Mouse (Mus musculus) right cerebral cortex, postnatal 14 days (tissue): ENCODE results near the gene Abcc4.
A peak's percentile ranks its signal among the peaks of the same experiment; 100 is the strongest.

Experiments used
- DNase-seq: peaks from one replicate; pipeline ENCODE4 v3.0.0; 2022

Abcc4 gene

DNA sequence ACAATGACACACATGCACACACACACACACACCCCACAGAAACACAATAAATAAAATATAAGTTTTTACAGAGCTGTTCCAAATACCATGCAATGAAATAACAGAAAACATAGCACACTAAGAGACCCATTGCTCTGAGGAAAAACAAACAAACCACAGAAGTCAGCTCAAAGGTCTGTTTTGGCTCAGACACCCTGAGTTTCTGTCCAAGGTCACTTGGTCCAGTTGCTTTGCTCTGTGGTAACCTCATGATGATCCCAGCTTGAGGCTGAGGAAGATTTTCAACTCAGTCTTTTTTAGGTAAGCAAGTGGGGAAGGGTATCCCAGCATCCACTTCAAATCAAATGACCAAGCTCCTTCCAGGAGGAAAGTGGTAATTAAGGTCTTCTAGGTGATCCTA is 4.9 kb upstream of the Abcc4 start:
- no peak for DNase-seq

DNA sequence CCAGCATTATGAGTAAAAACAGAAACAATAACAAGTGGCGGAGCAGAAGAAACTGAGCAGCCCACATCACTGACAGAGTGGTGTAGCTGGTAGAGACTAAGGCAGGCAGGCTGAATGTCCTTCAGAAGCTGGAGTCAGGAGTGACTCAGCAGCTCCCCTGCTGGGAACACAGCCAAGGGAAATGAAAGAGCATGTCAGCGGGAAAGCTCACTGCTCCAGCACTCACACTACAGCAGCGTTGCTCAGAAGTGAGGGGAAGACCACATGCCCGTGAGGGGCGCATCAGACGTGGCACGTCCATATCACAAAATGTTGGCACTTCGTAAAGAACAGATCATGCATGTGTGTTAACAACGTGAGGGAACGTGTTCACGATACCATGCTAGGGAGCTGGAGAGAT is 3.7 kb upstream of the Abcc4 start:
- DNase-seq: peak; percentile 78

DNA sequence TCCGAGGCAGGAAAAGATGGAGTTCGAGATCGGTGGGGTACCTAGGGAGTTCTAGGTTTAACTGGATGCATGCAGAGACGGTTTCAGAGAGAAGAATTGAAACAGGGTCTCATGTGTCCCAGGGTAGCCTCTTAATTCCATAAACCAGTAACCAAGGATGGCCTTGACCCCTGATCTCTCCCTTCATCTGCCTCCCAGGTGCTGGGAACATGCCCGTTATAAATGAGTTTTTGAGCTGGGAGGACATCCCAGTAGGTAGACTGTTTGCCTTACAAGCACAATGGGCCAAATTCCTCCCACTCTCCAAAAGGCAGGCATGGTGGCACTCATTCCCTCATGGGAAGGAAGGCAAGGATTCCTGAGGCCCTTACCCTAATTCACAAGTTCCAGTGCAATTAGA is 2.1 kb upstream of the Abcc4 start:
- no peak for DNase-seq

DNA sequence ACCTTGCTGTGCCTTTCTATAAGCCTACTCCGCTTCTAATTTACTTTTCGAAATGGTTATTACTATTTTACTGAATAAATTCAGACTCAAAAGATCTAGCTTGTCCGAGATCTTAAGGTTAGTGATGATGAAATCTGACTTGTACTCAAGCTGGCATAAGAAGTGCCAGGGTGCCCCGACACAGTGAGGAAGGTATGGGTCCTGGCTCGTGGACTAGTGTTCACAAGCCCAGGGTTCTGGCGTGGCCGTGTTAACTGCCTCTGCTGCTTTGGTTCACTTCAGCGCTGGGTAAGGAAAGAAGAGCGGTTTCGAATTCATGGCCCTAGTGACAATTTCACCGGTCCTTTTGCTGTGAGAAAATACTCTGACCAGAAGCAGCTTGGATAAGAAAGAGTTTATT is 943 bp upstream of the Abcc4 start:
- no peak for DNase-seq

DNA sequence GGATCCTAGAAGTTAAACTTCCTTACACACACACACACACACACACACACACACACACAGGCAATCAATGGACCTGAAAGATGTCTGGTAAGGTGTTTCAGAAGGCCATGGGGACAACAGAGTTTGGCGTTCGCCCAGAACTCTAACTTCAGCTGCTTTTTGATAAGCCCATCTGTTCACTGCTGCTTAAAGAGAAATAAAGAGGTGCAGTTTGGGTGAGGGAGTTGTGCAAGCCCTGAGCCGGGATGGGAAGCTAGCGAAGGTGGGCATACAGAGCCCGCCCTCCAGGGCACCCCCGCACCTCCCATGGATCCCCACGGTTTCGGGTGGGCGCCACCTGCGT is 583 bp downstream of the Abcc4 start:
- DNase-seq: no peak

DNA sequence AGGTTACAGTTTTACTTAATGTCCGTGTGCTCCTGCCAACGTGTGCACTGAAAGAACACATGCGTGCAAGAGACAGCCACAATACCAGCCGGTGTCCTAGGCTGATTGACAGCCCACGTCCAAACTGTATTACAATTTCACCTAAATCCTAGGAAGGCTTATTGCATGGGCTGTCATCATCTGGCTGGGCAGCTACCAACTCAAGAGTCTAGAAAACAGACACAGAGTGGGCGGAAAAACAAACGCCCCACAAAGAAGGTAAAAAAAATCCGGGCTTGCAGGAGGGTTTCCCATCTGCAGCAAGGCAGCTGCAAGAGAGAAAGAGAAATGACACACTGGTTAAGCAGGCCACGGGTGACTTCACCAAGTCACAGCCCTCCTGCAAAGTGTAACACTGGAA is 2.7 kb downstream of the Abcc4 start:
- no peak for DNase-seq

DNA sequence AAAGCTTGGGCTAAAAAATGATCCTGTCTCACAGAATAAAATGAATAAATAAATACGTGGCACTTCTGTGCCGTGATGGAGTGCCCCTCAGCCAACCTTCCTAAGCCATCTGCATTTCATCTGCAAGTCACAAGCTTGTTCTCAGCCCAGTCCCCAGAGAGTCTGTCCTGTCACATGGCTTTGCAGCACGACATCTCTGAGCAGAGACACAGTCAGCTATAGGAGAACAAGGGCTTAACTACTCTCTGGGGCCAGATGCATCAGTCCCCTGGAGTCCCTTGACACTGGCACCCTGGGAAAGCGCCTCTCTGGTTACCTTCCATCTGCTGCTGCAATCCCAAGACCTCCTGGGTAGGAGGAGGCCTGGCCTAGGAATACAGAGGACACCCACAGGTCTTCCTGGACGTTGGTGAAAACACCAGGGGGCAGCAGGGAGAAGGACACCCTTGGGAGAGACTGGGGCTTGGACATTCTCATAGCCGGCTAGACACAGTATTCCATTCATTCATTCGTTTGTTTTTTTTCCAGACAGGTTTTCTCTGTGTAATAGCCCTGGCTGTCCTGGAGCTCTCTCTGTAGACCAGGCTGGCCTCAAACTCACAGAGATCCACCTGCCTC is 3.9 kb downstream of the Abcc4 start:
- DNase-seq: peak; percentile 51

DNA sequence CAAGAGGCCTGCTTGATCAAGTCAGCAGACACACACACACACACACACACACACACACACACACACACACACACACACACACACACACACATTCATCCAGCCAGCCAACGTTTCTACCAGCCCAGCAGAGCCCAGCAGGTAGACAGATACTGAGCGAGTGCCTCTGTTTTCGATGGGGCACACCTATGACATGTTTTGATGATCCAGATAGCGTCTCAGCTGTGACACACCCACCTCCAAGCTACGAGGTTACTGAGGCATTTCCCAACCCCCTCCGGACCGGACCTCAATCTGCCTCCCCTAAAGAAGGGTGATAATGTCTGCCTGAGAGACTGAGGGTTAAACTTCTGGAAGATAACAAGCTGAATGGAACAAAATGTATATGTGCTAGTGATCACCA is 5.4 kb downstream of the Abcc4 start:
- DNase-seq: no peak

DNA sequence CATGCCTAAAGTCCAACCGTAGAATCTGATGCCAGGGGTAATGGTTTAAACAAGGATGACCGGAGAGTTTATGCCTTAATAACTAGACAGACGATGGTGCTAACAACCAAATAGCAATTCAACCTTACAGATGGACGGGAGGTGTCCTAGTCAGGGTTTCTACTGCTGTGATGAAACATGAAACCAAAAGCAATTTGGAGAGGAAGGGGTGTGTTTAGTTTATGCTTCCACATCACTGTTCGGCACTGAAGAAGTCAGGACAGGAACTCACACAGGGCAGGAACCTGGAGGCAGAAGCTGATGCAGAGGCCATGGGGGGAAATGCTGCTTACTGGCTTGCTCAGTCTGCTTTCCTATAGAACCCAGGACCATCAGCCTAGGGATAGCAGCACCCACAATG is 6.1 kb downstream of the Abcc4 start:
- DNase-seq: no peak

DNA sequence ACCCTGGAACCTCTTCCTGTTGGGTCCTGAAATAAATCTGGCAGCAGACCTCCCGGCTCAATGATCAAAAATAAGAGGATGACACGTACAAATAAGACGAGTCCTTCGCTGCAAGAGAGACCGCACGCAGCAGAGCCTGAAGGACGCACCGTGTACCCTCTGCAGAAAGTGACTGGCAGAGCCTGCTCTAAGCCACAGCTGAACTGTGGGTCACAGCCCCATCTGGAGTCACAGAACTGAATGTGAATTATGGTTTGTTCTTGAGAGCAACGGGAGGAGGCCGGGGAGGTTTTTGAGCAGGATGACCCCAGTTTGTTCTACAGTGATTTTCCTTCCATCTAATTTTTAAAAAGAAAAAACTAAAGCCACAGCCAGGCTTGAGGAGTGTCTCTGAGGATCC is 6.5 kb downstream of the Abcc4 start:
- no peak for DNase-seq

DNA sequence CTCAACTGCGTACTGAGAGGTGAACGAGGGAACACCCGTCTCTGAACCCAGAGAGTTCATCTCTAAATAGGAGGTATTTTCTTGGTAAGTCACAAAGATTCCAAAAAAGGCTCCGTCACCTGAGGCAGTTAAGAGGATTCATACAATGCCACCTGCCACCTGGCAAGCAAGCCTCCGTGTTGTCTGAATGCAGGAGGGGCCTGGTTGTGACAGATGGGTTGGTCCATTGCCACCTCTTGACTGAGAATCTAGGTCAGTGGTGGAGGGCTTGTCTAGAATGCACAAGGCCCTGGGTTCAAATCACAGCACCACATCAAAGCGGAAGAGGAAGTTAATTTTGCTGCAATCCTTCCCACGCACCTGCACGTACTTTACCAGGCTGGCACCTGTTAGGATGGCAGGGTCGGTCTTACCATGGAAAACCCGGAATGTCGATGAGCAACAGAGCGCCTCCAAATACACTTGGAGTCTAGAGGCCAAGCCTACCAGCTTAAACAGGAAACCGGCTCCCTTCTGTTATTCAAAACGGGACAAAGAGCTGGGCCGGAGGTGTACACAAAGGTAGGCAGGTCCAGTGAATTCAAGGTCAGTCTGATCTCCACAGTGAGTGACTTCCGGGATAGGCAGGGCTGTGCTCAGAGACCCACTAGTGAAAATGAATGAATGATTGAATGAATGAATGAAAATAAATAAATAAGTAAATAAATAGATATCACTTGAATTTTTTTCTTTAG is 9.3 kb downstream of the Abcc4 start:
- DNase-seq: no peak

DNA sequence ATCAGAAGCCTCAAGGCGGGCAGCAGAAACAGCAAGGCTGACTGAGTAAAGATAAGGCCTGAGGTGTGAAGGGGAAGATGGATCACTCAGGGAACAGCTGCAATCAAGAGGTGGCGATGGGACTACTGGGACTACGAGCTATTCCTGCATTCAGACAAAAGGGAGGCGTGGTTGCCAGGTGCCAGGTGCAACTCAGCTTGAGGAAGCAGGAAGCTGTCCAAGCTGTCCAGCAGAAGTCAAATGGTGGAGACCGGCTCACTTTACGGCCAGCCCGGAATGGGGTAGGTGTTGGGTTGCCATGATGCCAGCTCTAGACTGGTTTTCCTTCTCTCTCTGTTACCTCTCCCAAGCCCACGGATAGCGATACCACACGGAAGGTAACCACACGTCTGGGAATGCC is 10.2 kb downstream of the Abcc4 start:
- no peak for DNase-seq

DNA sequence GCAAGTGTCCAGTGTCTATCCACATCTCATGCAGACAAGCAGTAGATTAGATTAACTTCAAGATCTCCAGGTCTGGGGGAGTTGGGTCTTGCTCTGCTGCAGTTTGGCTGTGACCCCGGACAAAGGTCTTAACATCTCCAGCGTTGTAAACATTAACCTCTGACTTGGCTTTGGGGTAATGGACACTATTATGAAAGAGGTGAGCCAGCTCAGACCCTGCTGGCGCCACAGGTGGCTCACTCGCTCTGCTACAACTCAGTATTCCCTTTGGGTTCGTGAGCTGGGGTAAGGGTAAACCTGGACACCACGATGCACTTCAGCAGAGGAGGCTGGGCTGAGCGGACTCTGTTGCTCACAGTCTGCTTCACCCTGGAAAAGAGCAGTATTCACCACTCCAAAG is 11.7 kb downstream of the Abcc4 start:
- DNase-seq: no peak

DNA sequence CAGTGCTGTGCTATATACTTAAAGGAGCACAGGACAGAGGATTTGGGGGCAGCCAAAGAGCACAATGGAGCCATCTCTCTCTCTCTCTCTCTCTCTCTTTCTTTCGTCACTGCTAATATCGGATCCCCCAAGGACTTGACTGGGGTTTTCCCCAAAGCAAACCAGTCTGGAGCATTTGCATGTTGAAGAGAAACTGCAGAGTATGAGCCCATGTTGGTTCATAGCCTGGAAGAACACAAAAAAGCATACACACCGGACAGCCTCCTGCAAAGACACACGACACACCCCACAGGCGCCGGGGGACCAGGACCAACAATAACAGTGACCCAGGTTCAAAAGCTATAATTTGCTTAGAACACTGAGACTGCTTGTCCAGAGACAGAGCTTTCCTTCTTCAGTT is 14.1 kb downstream of the Abcc4 start:
- no peak for DNase-seq

DNA sequence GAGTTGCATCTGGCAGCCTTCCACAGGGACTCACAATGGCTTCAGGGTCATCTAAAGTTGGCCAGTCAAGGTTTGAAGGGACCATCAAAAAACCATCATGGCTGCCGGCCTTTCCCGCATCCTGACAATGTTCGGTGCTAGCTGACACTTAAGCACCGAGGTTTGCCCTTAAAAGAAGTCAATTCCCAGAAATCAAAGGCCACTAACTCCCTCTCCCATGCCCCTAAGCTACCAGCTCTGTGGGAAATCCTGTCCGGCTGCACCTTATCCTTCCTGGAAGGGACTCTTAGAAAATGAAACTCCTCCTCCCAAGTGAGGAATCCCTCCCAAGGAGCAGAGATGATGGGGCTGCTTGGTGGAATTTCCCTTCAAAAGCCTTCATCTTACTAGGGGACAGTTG is 14.6 kb downstream of the Abcc4 start:
- DNase-seq: no peak

DNA sequence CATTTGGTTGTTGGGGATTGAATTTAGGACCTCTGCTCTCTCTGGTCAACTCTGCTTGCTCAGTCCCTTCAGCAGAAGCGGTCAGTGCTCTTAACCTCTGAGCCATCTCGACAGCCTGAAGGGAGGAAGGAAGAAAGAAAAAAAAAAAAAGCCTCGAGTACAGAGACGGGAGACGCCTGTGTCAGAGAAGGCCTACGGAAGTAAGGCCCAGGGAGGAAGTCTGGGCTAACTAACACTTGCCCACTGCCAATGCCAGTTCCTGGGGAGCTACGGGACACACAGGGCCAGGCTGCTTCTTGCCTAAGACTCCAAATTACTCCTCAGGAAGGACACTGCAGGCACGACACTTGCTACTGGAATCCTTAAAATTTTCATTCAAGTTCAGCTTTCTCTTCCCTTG is 15.1 kb downstream of the Abcc4 start:
- DNase-seq: no peak

DNA sequence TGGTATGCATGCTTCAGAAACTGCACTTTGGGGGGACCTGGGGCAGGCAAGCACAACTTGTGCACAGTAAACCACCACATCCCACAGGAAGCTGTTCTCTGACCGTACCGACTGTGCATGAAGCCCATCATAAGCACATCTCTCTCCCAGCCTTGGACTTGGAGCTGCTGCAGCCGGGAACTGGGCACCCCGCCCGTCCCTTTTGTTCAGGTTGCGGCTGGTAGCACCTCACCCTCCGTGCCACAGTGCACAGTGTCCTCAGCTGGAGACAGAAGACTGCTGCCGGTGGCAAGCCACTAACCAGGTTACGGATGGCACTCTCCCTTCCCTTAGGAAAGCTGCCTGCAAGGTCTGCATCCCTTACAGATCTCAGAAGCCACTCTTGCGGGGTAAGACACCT is 15.7 kb downstream of the Abcc4 start:
- DNase-seq: no peak

DNA sequence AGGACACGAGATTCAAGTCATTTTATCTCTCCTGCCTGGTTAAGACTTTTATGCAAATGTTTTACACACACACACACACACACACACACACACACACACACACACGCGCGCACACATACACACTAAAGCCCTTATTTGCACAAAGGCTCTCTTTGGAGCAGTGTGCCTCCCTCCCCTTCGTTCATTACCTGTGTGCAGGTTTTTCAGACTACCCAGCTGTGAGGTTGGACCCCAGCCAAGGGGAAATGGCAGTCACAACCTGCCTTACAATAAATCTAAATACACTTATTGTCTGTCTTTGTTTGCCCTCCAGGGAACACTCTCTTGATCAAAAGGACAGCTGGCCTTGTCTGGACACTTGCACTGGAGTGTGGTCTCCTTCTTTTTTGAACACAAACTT is 17.4 kb downstream of the Abcc4 start:
- no peak for DNase-seq

DNA sequence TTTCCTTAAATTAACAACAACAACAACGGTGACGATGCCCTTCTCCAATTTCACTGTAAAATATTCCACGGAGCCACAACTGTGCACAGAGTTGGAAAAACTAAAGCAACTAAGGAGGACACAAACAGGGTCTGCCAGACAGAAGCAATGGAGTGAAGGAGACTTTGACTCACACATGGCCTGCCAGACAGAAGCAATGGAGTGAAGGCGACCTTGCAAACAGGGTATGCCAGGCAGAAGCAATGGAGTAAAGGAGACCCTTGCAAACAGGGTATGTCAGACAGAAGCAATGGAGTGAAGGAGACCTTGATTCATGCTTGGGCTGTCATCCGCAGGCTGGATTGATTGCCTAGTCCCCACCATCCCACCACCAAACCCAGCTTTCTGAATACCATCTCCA is 19.2 kb downstream of the Abcc4 start:
- DNase-seq: no peak

DNA sequence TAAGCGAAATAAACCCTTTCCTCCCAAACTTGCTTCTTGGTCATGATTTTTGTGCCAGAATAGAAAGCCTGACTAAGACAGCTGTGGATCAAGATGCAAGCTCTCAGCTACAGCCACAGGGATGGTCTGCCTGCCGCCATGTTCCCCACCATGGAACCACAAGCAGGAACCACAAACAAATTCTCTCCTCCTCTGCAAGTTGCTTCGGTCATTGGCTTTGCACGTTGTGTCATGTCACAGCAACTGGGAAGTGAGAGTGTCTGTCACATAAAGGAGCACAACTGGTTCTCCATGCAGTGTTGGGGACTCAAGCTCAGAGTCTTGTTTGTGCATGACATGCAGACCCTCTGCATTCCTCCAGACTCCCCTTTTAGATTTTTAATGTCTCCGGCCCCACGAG is 20.4 kb downstream of the Abcc4 start:
- DNase-seq: no peak

DNA sequence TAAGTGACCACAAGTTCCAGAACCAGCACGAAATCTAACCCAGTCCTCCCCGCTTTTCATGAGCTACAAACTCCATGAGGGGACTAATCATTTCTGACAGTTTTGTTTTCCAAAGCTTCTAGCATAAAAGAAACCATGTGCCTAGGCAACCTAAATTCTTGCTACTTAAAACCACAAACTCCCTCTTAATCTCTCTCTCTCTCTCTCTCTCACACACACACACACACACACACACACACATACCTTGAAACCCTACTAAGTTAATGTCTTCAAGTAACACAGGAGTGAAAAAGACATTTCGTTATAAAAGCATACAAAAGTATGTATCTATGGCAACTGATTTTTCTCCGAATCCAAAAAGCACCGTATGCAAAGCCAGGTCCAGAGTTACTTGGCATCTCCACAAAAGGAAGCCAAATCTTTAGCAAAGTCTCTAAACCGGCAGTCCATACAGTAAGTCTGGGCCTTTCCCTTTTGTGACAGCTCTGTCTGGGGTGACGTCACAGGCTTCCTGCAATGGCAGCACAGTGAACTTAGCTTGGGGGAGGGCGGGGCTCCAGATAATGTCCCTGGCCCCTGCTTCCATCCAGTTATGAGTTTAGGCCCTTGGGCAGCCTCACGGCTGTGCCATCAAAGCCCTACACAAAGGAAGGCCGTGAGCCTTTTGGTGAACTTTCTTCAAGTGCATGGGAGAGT is 23.5 kb downstream of the Abcc4 start:
- no peak for DNase-seq

DNA sequence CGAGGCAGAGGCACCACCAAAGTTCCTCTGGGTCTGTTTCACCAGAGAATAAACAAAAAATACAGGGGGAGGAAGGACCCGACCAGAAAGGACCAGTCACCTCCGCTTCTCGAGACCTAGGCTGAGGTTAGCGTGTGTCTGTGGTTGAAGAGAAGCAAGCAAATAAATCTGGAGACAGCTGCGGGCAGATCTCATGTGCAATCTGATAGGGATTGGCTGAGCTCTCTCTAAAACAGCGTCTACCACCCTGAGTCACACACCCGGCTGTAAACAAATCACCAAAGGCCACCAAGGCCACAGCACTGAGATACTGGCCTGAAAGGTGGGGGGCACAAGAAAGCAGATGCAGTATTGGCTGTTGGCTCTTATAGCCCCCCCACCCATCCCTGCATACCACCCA is 24.9 kb downstream of the Abcc4 start:
- DNase-seq: no peak

DNA sequence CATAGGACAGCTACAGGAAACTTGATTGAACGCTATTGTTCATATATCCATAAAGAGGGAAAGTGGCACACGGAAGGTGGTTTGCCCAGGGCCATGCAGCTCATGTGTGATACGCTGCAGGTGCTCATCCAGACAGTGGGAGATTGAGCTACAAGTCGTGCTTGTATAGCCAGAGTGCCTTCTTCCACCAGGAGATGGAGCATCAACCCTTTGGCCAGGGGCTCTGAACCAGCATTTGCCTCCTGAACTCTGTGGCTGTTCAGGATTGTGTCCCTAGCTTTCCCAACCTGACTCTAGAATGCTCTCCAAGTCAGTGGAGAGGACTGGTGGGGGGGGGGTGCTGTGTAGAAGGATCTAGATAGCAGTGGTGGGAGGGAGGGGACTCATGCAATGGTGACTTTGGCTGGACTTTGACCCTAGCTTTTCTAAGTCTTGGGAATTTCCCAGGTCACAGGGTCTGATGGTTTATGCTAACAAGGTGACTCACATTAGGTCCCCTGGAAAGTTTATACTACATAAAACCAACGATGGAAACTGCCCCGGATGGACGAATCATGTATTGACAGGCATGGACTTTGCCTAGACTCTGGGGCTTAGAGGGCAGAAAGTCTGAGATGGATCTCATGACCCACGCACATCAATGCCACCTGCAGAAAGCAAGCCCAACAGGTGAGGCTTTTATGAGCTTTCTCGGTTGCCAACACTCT is 27.6 kb downstream of the Abcc4 start:
- no peak for DNase-seq
